Mouse (Mus musculus) erythroblast, embryonic 14.5 days (primary cell): ENCODE measurements around the gene Sec31a.

Experiments
- GATA1 ChIP-seq: IDR thresholded peaks from 2 replicates; pipeline ENCODE4 v1.6.1; 2012; ENCODE audit warnings: low read length, inconsistent platforms, mixed read lengths
- TAL1 ChIP-seq: IDR thresholded peaks from 3 replicates; pipeline ENCODE4 v1.6.1; 2012; ENCODE audit warnings: low read length, inconsistent platforms, mixed read lengths

DNA sequence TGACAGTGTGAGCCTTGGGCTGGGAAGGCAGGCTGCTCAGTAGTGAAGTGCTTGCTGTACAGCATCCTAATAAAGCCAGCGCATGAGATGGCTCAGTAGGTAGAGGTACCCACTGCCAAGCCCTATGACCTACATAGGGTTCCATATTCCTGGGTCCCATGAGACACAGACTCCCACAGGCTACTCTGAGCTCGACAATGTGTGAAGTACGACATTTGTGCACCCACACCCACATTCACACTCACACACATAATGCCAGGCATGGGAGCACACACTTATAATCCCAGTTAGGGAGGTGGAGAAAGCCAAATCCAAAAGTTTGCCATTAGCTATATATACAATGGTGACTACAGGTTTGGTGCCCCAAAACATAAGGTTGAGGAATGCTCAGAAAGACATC lies 19.3 kb downstream of the Sec31a start:
- TF ChIP-seq TAL1 = no peak
- no peak for TF ChIP-seq GATA1
